Mouse (Mus musculus) kidney, postnatal 0 days (tissue): Measurements from ENCODE around the gene Rps3. TPM values are rescaled to one million over a fixed set of nuclear protein-coding genes. Genes with fewer than 3 reads are reported as not detected.
A peak's percentile ranks its signal among the peaks of the same experiment; 100 is the strongest.

Source experiments
- ATAC-seq: fragments of 200-750 bp; cut with Nextera tagmentation; replicated peaks from 2 replicates; pipeline ENCODE4 v1.8.0; 2017; ENCODE audit warnings: low read depth, moderate number of reproducible peaks, moderate TSS enrichment, moderate library complexity; ENCODE audit not compliant: low FRiP score
- DNase-seq: peaks from one replicate; pipeline ENCODE4 v3.0.0-alpha.2; 2016; ENCODE audit warnings: low spot score
- H3K27ac ChIP-seq: fragments of 300-500 bp; sonication (generic); 2 replicates; pipeline ENCODE4 v1.5.1; 2014; ENCODE audit warnings: mild to moderate bottlenecking
- H3K27me3 ChIP-seq: fragments of 300-500 bp; sonication (generic); 2 replicates; pipeline ENCODE4 v1.6.1; 2014; ENCODE audit warnings: low read length, mixed read lengths; ENCODE audit not compliant: insufficient read depth
- H3K36me3 ChIP-seq: fragments of 300-500 bp; sonication (generic); 2 replicates; pipeline ENCODE4 v1.6.1; 2014; ENCODE audit warnings: low read length, mixed read lengths; ENCODE audit not compliant: insufficient read depth
- H3K4me1 ChIP-seq: fragments of 300-500 bp; sonication (generic); replicated peaks from 2 replicates; pipeline ENCODE4 v1.6.1; 2014; ENCODE audit warnings: antibody characterized with exemption, low read length, mixed read lengths; ENCODE audit not compliant: insufficient read depth
- H3K4me2 ChIP-seq: fragments of 300-500 bp; sonication (generic); 2 replicates; pipeline ENCODE4 v1.6.1; 2014; ENCODE audit warnings: mild to moderate bottlenecking, low read length, moderate library complexity, mixed read lengths
- H3K4me3 ChIP-seq: fragments of 300-500 bp; sonication (generic); replicated peaks from 2 replicates; pipeline ENCODE4 v1.5.1; 2014; ENCODE audit warnings: low read depth, low read length
- H3K9ac ChIP-seq: fragments of 300-500 bp; sonication (generic); 2 replicates; pipeline ENCODE4 v1.6.1; 2014; ENCODE audit warnings: low read depth, low read length
- H3K9me3 ChIP-seq: fragments of 300-500 bp; sonication (generic); replicated peaks from 2 replicates; pipeline ENCODE4 v1.6.1; 2016; ENCODE audit warnings: low read length, inconsistent platforms, mixed read lengths
- CTCF ChIP-seq: IDR thresholded peaks from 2 replicates; pipeline ENCODE4 v1.5.1; 2016; ENCODE audit warnings: antibody characterized with exemption, low read depth, mild to moderate bottlenecking, moderate library complexity
- WGBS: fragments of 180-500 bp; shearing (Covaris S2); extraction: QIAGEN DNeasy Blood & Tissue Kit; methylation state at CpG from one replicate; pipeline ENCODE4 v1.1.7; 2014; 5-methylcytosine and 5-hydroxymethylcytosine counted together
- polyA plus RNA-seq: library from polyadenylated mRNA; unstranded; fragments of >200 nt; fragmentation: Nextera tagmentation; extraction: Ambion mirVana; gene quantifications from 2 replicates; pipeline ENCODE4 v1.2.1, GENCODE M21; 2015

The Rps3 gene
- 873 and 942 TPM in 2 replicates for polyA plus RNA-seq

GRCm38 (mm10) chr7:99483271-99483923 lies at the start of gene Rps3:
Gene Rps3 (minus strand): TSS chr7:99483738.
- peak within 1 kb of the TSS; percentile 72 for H3K9ac ChIP-seq
- peaks cover 11% of the 10 kb centered on the region for H3K4me1 ChIP-seq
- H3K4me2 ChIP-seq = peak within 1 kb of the TSS; percentile 83
- TF ChIP-seq CTCF = no peak
- no peaks in the 10 kb centered on the region for H3K9me3 ChIP-seq
- H3K36me3 ChIP-seq = peaks cover 31% of the 10 kb centered on the region
- under 1% methylated on average over 45 of the region's 45 CpGs for WGBS
- DNase-seq = peak; percentile 99
- ATAC-seq = peak; percentile 94
- H3K4me3 ChIP-seq = peak within 1 kb of the TSS; percentile 72
- H3K27me3 ChIP-seq = no peaks in the 10 kb centered on the region
- H3K27ac ChIP-seq = peak within 1 kb of the TSS; percentile 86

- no peak for TF ChIP-seq CTCF
- no peaks in the 10 kb centered on the region for H3K27me3 ChIP-seq
- H3K27ac ChIP-seq = no peak overlapping the region
- no peaks in the 10 kb centered on the region for H3K36me3 ChIP-seq
- H3K9ac ChIP-seq = no peak overlapping the region
- no peak for ATAC-seq
- peaks cover 14% of the 10 kb centered on the region for H3K4me1 ChIP-seq
- no peak overlapping the region for H3K4me3 ChIP-seq
- no peak overlapping the region for H3K4me2 ChIP-seq
- no peak for DNase-seq
- WGBS = 79% methylated on average over 4 of the region's 4 CpGs
- H3K9me3 ChIP-seq = no peaks in the 10 kb centered on the region
Measured at GRCm38 (mm10) chr7:99532526-99532925, 49.0 kb upstream of the Rps3 start.

- H3K36me3 ChIP-seq = no peaks in the 10 kb centered on the region
- H3K9ac ChIP-seq = no peak overlapping the region
- H3K4me1 ChIP-seq = peaks cover 4% of the 10 kb centered on the region
- DNase-seq (no peak), ATAC-seq (no peak)
- H3K4me3 ChIP-seq = no peak overlapping the region
- no peak for TF ChIP-seq CTCF
- no peak overlapping the region for H3K4me2 ChIP-seq
- WGBS = 70% methylated on average over 3 of the region's 3 CpGs
- H3K27me3 ChIP-seq = no peaks in the 10 kb centered on the region
- no peaks in the 10 kb centered on the region for H3K9me3 ChIP-seq
- no peak overlapping the region for H3K27ac ChIP-seq
Measured at GRCm38 (mm10) chr7:99531408-99531970, 48.0 kb upstream of the Rps3 start.

- H3K36me3 ChIP-seq = no peaks in the 10 kb centered on the region
- DNase-seq (peak; percentile 49), ATAC-seq (no peak)
- H3K4me3 ChIP-seq = no peak overlapping the region
- H3K9ac ChIP-seq = no peak overlapping the region
- H3K4me2 ChIP-seq = no peak overlapping the region
- H3K27ac ChIP-seq = peak overlapping the region; percentile 19; the same call in 1 of the 2 replicates
- TF ChIP-seq CTCF = no peak
- WGBS = 28% methylated on average over 5 of the region's 5 CpGs
- no peaks in the 10 kb centered on the region for H3K4me1 ChIP-seq
- H3K27me3 ChIP-seq = no peaks in the 10 kb centered on the region
- no peaks in the 10 kb centered on the region for H3K9me3 ChIP-seq
Measured at GRCm38 (mm10) chr7:99529410-99529809, 45.9 kb upstream of the Rps3 start.

GRCm38 (mm10) chr7:99528547-99528946 lies 45.0 kb upstream of the Rps3 start:
- ATAC-seq (no peak), DNase-seq (peak; percentile 51)
- TF ChIP-seq CTCF = no peak
- 28% methylated on average over 2 of the region's 2 CpGs for WGBS
- no peak overlapping the region for H3K9ac ChIP-seq
- no peaks in the 10 kb centered on the region for H3K36me3 ChIP-seq
- no peaks in the 10 kb centered on the region for H3K4me1 ChIP-seq
- no peak overlapping the region for H3K4me2 ChIP-seq
- no peak overlapping the region for H3K4me3 ChIP-seq
- no peak overlapping the region for H3K27ac ChIP-seq
- no peaks in the 10 kb centered on the region for H3K27me3 ChIP-seq
- no peaks in the 10 kb centered on the region for H3K9me3 ChIP-seq

- no peaks in the 10 kb centered on the region for H3K36me3 ChIP-seq
- no peaks in the 10 kb centered on the region for H3K9me3 ChIP-seq
- no peak overlapping the region for H3K27ac ChIP-seq
- no peak for TF ChIP-seq CTCF
- no peak overlapping the region for H3K4me3 ChIP-seq
- DNase-seq = no peak
- H3K4me2 ChIP-seq = no peak overlapping the region
- no peaks in the 10 kb centered on the region for H3K4me1 ChIP-seq
- no peak; the same call in 1 of the 2 replicates for ATAC-seq
- no peak overlapping the region for H3K9ac ChIP-seq
- H3K27me3 ChIP-seq = no peaks in the 10 kb centered on the region
- WGBS = 65% methylated on average over 1 of the region's 1 CpGs
Measured at GRCm38 (mm10) chr7:99523837-99524236, 40.3 kb upstream of the Rps3 start.
